Mouse (Mus musculus): ENCODE measurements at regions not wholly inside any gene's neighbourhood (a gene's known extent, or its start where the extent isn't known, plus 50 kb on each side); places are given as distances from the start of the nearest gene placed in this dataset.

- TF ChIP-seq CTCF (IDR thresholded peaks at IDR 0.05; ENCODE audit: low read depth, low read length) (no peak), POLR2A (IDR thresholded peaks at IDR 0.05; ENCODE audit: extremely low read depth, insufficient read depth, low read length) (no peak)
Observed at GRCm38 (mm10) chr2:28352903-28353302, 93.7 kb upstream of the Ppp1r26 start.

All from liver, adult 2 months (tissue).